Mouse (Mus musculus): ENCODE measurements around the gene Sqstm1. TPM values are rescaled to one million over a fixed set of nuclear protein-coding genes. Genes with fewer than 3 reads are reported as not detected.

Sqstm1 gene
- total and polyA plus RNA-seq, 3 experiments = 202 to 579 (median 456) TPM

DNA sequence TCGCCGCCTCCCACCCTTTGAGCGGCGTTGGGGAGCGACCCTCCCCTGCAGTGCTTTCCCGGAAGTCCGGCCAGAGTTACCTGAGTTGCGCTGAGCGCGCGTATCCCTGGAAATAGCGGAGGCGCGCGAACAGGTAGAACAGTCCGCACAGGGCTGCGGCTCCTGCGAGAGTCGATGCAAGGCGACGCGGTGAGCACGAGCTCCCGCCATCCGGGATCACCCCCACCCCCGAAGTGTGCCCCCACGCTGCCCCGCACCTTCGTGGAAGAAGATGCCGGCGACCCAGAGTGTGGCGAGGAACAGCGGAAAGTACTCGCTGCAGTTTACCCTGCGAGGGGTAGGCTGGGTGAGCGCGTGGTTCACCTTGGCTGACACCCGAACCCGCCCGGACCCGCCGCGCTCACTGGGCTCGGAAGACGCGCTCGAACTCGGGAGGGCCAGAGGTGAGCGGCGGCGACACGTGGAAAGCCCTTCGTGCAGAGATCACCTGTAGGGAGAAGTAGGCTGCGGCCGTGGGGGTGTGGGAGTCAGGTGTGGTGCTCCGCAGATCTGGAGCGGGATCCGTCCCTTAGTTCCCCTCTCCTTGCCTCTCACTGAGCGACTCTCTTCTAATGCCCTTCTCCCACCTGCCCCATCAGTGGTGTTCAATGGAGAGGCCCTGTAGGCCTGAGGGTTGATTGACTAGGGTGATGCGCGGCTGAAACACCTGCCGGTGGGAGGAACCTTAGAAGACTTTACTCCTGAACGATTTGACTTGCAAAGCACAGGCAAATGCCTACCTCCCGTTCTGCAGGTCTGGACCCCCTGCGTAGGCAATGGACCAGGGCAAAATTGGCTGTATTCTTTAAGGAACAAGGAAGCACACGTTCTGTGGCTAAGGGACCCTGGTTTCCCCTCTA is 26.6 kb upstream of the Sqstm1 start:
- Histone ChIP-seq H3K4me2 (ENCODE audit: insufficient read depth, low read depth, poor library complexity, severe bottlenecking) (peak overlapping the region; percentile 67), H3K27me3 (replicated peaks) (no peaks in the 10 kb centered on the region), H3K4me1 (ENCODE audit: control insufficient read depth in 1 of 2, insufficient read depth in 2 of 2) (peaks cover 14 to 28% of the 10 kb centered on the region in 2 experiments), H3K27ac (ENCODE audit: insufficient read depth, low read depth) (no peak overlapping the region), H3K4me3 (replicated peaks in 1 of 3; ENCODE audit: low read depth in 2 of 3, low read length in 2 of 3, poor library complexity in 1 of 3) (peak overlapping the region; percentile 56 to 70 (median 64)), H3K36me3 (replicated peaks in 1 of 2; ENCODE audit: control insufficient read depth in 1 of 2, insufficient read depth in 1 of 2, low read length in 1 of 2) (peaks cover 29 to 40% of the 10 kb centered on the region in 2 experiments), H3K9ac (ENCODE audit: insufficient read depth, low read depth) (peak overlapping the region; percentile 2; the same call in 1 of the 2 replicates), H3K79me2 (replicated peaks; ENCODE audit: control insufficient read depth, extremely low read depth, insufficient read depth, poor library complexity, severe bottlenecking) (no peaks in the 10 kb centered on the region), H3K9me3 (replicated peaks; ENCODE audit: low read length) (no peaks in the 10 kb centered on the region)
- peak; percentile 63 for DNase-seq (ENCODE audit: extremely low read depth)
- dilution Hi-C loops (cut with MboI; ENCODE audit: extremely low pct_ligation_motif_present, extremely low pct_unique_long_range_greater_than_20kb, low sequenced_read_pairs) (no loop called here), in situ Hi-C loops (cut with MboI; ENCODE audit: low pct_ligation_motif_present, low pct_unique_long_range_greater_than_20kb, low sequenced_read_pairs) (no loop called here)
- TF ChIP-seq POLR2AphosphoS2 (IDR thresholded peaks at IDR 0.05; ENCODE audit: low read depth, low read length) (no peak), MYC (IDR thresholded peaks at IDR 0.05; ENCODE audit: low read depth, low read length) (no peak), MAZ (IDR thresholded peaks at IDR 0.05; ENCODE audit: low read depth, low read length) (no peak), UBTF (IDR thresholded peaks at IDR 0.05; ENCODE audit: low read depth, low read length) (0 out of 2 replicates have a peak, but pooled peaks have one; percentile 11), MEF2A (IDR thresholded peaks at IDR 0.05; ENCODE audit: borderline replicate concordance, low read depth, low read length) (no peak), MXI1 (IDR thresholded peaks at IDR 0.05; ENCODE audit: low read depth, low read length) (0 out of 2 replicates have a peak, but pooled peaks have one; percentile 14), SIN3A (IDR thresholded peaks at IDR 0.05; ENCODE audit: low read length) (no peak; the same call in 1 of the 2 replicates), CTCF (conservative IDR thresholded peaks at IDR 0.05 in 1 of 2, IDR thresholded peaks at IDR 0.05 in 1 of 2; ENCODE audit: low read depth in 2 of 2, low read length in 2 of 2) (no peak), ZNF384 (IDR thresholded peaks at IDR 0.05; ENCODE audit: low read depth, low read length) (no peak), CHD1 (IDR thresholded peaks at IDR 0.05; ENCODE audit: low read depth, low read length) (no peak), RAD21 (IDR thresholded peaks at IDR 0.05; ENCODE audit: low read depth, low read length) (no peak), MAFK (IDR thresholded peaks at IDR 0.05; ENCODE audit: insufficient replicate concordance, low read length) (no peak), POLR2A (IDR thresholded peaks at IDR 0.05; ENCODE audit: low read depth, low read length) (peak; percentile 31; the same call in 1 of the 2 replicates), IRF4 (IDR thresholded peaks at IDR 0.05; ENCODE audit: low read depth, low read length) (peak; percentile 9), TCF12 (IDR thresholded peaks at IDR 0.05; ENCODE audit: low read depth, low read length) (peak; percentile 7; the same call in 1 of the 2 replicates), HCFC1 (IDR thresholded peaks at IDR 0.05; ENCODE audit: low read depth, low read length) (no peak), ELF1 (IDR thresholded peaks at IDR 0.05; ENCODE audit: low read depth, low read length) (peak; percentile 83), BHLHE40 (IDR thresholded peaks at IDR 0.05; ENCODE audit: low read depth, low read length) (0 out of 2 replicates have a peak, but pooled peaks have one; percentile 8)

DNA sequence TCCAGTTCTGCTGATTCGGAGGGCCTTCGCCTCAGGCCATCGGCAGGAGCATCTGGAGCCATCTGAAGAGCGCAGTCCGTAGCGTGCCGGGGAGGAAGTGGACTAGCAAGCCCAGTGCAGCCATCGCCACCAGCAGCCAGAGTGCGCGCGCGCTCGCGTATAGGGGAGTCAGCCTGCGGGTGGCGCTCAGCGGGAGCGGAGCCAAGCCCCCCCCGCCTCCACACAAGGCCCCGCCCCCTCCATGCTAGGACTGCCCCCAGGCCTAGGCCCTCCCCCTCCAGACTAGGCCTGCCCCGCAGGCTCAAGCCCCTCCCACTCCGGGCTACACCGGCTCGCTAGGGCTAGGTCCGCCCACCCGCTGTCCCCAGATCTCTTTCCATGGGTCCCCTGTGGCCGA is 25.9 kb upstream of the Sqstm1 start:
- Histone ChIP-seq H3K27ac (ENCODE audit: insufficient read depth, low read depth) (no peak overlapping the region), H3K4me1 (ENCODE audit: control insufficient read depth in 1 of 2, insufficient read depth in 2 of 2) (peaks cover 14 to 31% of the 10 kb centered on the region in 2 experiments), H3K4me2 (ENCODE audit: insufficient read depth, low read depth, poor library complexity, severe bottlenecking) (peak overlapping the region; percentile 67), H3K27me3 (replicated peaks) (no peaks in the 10 kb centered on the region), H3K4me3 (replicated peaks in 1 of 3; ENCODE audit: low read depth in 2 of 3, low read length in 2 of 3, poor library complexity in 1 of 3) (peak overlapping the region; percentile 56 to 70 (median 64)), H3K79me2 (replicated peaks; ENCODE audit: control insufficient read depth, extremely low read depth, insufficient read depth, poor library complexity, severe bottlenecking) (no peaks in the 10 kb centered on the region), H3K9me3 (replicated peaks; ENCODE audit: low read length) (no peaks in the 10 kb centered on the region), H3K9ac (ENCODE audit: insufficient read depth, low read depth) (peak overlapping the region; percentile 50), H3K36me3 (replicated peaks in 1 of 2; ENCODE audit: control insufficient read depth in 1 of 2, insufficient read depth in 1 of 2, low read length in 1 of 2) (peaks cover 34 to 47% of the 10 kb centered on the region in 2 experiments)
- in situ Hi-C loops (cut with MboI; ENCODE audit: low pct_ligation_motif_present, low pct_unique_long_range_greater_than_20kb, low sequenced_read_pairs) (no loop called here), dilution Hi-C loops (cut with MboI; ENCODE audit: extremely low pct_ligation_motif_present, extremely low pct_unique_long_range_greater_than_20kb, low sequenced_read_pairs) (no loop called here)
- peak; percentile 89 for DNase-seq (ENCODE audit: extremely low read depth)
- TF ChIP-seq RAD21 (IDR thresholded peaks at IDR 0.05; ENCODE audit: low read depth, low read length) (no peak; the same call in 1 of the 2 replicates), MYC (IDR thresholded peaks at IDR 0.05; ENCODE audit: low read depth, low read length) (no peak), E2F4 (IDR thresholded peaks at IDR 0.05; ENCODE audit: insufficient replicate concordance, low read depth, low read length) (no peak), JUN (IDR thresholded peaks at IDR 0.05; ENCODE audit: insufficient read depth, low read depth, low read length) (no peak), KAT2A (IDR thresholded peaks at IDR 0.05; ENCODE audit: insufficient replicate concordance, low read length) (no peak), TBP (conservative IDR thresholded peaks at IDR 0.05; ENCODE audit: low read depth, low read length) (0 out of 2 replicates have a peak, but pooled peaks have one; percentile 36), ZKSCAN1 (IDR thresholded peaks at IDR 0.05; ENCODE audit: borderline replicate concordance, low read depth, low read length) (no peak), ELF1 (IDR thresholded peaks at IDR 0.05; ENCODE audit: low read depth, low read length) (no peak), TCF12 (IDR thresholded peaks at IDR 0.05; ENCODE audit: low read depth, low read length) (peak; percentile 22; the same call in 1 of the 2 replicates), PAX5 (IDR thresholded peaks at IDR 0.05; ENCODE audit: low read length) (no peak), ZMIZ1 (IDR thresholded peaks at IDR 0.05; ENCODE audit: low read depth, low read length) (no peak), MAX (IDR thresholded peaks at IDR 0.05; ENCODE audit: low read length) (no peak; the same call in 1 of the 2 replicates), ZNF384 (IDR thresholded peaks at IDR 0.05; ENCODE audit: low read depth, low read length) (no peak), RCOR1 (conservative IDR thresholded peaks at IDR 0.05; ENCODE audit: low read depth, low read length) (no peak), SIN3A (IDR thresholded peaks at IDR 0.05; ENCODE audit: low read length) (no peak), CHD2 (IDR thresholded peaks at IDR 0.05; ENCODE audit: low read length) (no peak), USF2 (conservative IDR thresholded peaks at IDR 0.05; ENCODE audit: low read depth, low read length) (no peak), MAZ (IDR thresholded peaks at IDR 0.05; ENCODE audit: low read depth, low read length) (peak; percentile 95), UBTF (IDR thresholded peaks at IDR 0.05; ENCODE audit: low read depth, low read length) (peak; percentile 13; the same call in 1 of the 2 replicates)
